Mouse (Mus musculus) skeletal muscle tissue, postnatal 0 days (tissue): ENCODE results near the gene BC016579. TPM values are rescaled to one million over a fixed set of nuclear protein-coding genes. Genes with fewer than 3 reads are reported as not detected.

Experiments used
- polyA plus RNA-seq: library from polyadenylated mRNA; unstranded; fragments of >200 nt; fragmentation: Nextera tagmentation; extraction: Ambion mirVana; gene quantifications from 2 replicates; pipeline ENCODE4 v1.2.1, GENCODE M21; 2015

Gene BC016579
- polyA plus RNA-seq, result 0.17 TPM in 1 of 2 replicates, not detected in the other

DNA sequence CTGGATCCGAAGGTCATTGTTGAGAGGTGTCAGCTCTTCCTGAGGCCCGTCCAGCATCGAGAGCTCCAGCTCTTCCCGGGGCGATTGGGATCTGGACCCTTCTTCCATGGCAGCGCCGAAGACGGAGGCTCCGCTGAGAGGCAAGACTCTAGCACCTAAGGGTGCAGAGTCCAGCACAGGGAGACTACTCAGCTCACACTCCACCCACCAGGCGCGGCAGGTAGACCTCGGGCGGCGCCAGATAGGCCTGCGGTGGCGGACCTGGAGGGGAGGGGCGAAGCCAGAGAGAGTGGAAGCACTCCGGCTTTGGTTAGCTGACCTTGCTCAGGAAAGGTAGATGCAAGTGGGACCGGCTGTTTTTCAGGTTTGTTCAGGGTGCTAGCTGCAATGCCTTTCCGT is at the start of gene BC016579:
BC016579 (minus strand) TSS at position 135 of the 399 bp plus-strand sequence.

DNA sequence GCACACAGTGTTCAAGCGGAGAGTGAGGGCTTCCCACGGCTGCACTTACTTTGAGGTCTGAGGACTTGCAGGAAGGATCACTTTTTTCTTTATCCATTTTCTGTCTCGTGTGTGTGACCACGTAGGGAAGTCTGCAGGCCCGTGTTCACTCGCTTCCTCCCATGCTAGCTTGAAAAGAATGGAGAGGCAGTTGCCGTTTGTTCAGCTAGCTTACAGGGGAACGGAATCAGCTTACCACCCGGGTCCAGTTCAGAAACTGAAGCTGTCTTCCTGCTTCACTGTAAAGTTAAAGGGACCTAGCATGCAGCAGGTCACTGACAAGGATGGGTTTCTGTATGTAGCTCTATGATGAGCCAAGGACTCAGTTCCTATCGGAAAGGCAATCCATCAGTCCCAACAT is 39.7 kb upstream of the BC016579 start, which contains the start of gene Tmprss7:
Tmprss7 (minus strand) TSS at position 101 of the 400 bp plus-strand sequence.

DNA sequence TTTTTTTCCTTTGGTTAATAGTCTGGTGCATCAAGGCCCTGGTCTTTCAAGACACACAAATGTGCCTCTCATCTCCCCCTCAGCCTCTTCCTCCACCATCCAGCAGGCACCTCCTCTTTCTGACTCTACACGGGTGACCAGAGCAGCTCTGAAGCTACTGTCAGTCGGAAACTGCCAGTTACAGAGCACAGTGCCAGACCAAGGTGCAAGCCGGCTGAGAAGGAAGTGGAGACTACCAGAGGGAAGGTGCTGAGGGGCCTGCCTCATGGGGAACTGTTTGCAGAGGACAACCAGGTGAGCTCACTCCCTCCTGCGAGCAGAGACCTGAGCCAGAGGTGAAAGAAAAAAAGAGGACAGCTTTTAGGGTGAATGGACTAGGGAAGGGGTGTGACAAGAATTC is 43.6 kb downstream of the BC016579 start, which contains the start of gene Gcsam:
Gcsam (plus strand) TSS at position 114 of the 400 bp plus-strand sequence.

Other genes with a start within 250 kb of the BC016579 start
- gene Cd200, start 245.0 kb downstream of the BC016579 start, polyA plus RNA-seq, result 26.1 and 33.1 TPM in 2 replicates
- not detected in 2 replicates for gene Gm609, start 161.1 kb downstream of the BC016579 start, polyA plus RNA-seq
- gene Gm17783, start 122.0 kb downstream of the BC016579 start, polyA plus RNA-seq, result not detected in 2 replicates
- gene Slc9c1, start 118.8 kb downstream of the BC016579 start, polyA plus RNA-seq, result not detected in 2 replicates
- 0.88 and 1.8 TPM in 2 replicates for gene Gcsam, start 43.7 kb downstream of the BC016579 start, polyA plus RNA-seq
- gene Tmprss7, start 39.6 kb upstream of the BC016579 start, polyA plus RNA-seq, result not detected in 2 replicates
- 0.15 and 0.28 TPM in 2 replicates for gene Tagln3, start 70.5 kb upstream of the BC016579 start, polyA plus RNA-seq
- gene Abhd10, start 88.9 kb upstream of the BC016579 start, polyA plus RNA-seq, result 20.9 and 22.2 TPM in 2 replicates